Mouse (Mus musculus) erythroblast, embryonic 14.5 days (primary cell): ENCODE measurements around the gene Vrtn.

Source experiments
- GATA1 ChIP-seq: IDR thresholded peaks from 2 replicates; pipeline ENCODE4 v1.6.1; 2012; ENCODE audit warnings: low read length, inconsistent platforms, mixed read lengths
- TAL1 ChIP-seq: IDR thresholded peaks from 3 replicates; pipeline ENCODE4 v1.6.1; 2012; ENCODE audit warnings: low read length, inconsistent platforms, mixed read lengths

DNA sequence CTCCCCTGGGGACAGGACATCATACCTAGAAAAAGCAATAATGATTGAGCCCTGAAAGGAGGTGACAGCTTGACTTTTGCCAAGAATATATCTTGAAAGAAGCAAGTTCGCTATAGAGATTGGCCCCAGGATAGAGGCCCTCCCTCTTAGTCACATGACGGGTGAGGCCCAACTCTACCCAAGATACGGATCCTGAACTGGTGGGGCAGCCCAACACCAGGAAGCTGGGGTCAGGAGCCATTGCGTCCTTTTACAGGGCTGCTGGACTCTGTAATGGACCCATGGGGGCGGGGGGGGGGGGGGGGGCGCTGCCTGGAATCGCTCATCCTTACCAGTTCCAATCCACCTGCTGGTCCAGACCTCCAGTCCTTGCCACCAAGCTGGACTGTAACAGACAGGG lies 36.8 kb upstream of the Vrtn start:
- TF ChIP-seq GATA1 (no peak), TAL1 (no peak)
